In the genomic region with DNA sequence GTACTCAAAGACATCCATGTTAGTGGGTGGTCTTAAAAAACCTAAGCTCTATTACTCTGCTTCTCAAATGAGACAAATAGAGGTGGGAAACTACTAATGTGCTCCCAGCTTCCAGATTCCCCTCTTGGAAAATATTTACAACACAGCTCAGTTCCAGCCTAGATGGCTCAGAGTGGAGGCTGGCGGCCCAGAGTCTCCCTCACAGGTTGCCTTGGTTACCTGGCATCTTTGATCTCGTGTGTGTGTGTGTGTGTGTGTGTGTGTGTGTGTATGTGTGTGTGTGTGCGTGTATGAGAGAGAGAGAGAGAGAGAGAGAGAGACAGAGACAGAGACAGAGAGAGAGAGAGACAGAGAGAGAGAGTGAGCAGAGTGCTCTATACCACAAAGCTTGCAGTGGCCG, we compare ENCODE assay signal across 29 mouse cellular contexts.
DNase-seq lines count a peak whose midpoint lies in the region; ATAC-seq lines count a peak whose summit lies in the region.
"Had no signal": no experiment of that assay in that cellular context is flagged by ENCODE, and none has a peak within 500 bp of the region (broad histone marks: within the 10 kb centered on the region; RNA-seq: fewer than 3 reads in every experiment).

No protein-coding gene starts in this region.

- H3K9me3 ChIP-seq in hindbrain, embryonic 16.5 days (ENCODE audit: control insufficient read depth, low read length) = no peaks in the 10 kb centered on the region
- no peaks in the 10 kb centered on the region for H3K9me3 ChIP-seq in hindbrain, embryonic 10.5 days
- H3K9me3 ChIP-seq: embryonic facial prominence, embryonic 13.5 days; forebrain, embryonic 12.5 days; kidney, embryonic 15.5 days; liver, embryonic 12.5 days; midbrain, embryonic 13.5 days; neural tube, embryonic 15.5 days; stomach, embryonic 15.5 days had no signal

- H3K4me1 ChIP-seq in hindbrain, embryonic 16.5 days (ENCODE audit: control insufficient read depth, insufficient read depth, low read depth, low read length) = peaks cover 3% of the 10 kb centered on the region; the same call in 1 of the 2 replicates
- H3K4me1 ChIP-seq in hindbrain, embryonic 10.5 days (replicated peaks) = no peaks in the 10 kb centered on the region
- H3K4me1 ChIP-seq: embryonic facial prominence, embryonic 13.5 days; forebrain, embryonic 12.5 days; kidney, embryonic 15.5 days; liver, embryonic 12.5 days; midbrain, embryonic 13.5 days; neural tube, embryonic 15.5 days; stomach, embryonic 15.5 days had no signal

- WGBS in hindbrain, embryonic 16.5 days = 46% methylated on average over 4 of the region's 4 CpGs
- WGBS in hindbrain, embryonic 10.5 days = 72% methylated on average over 4 of the region's 4 CpGs

- no peaks in the 10 kb centered on the region for H3K27me3 ChIP-seq in hindbrain, embryonic 16.5 days (replicated peaks; ENCODE audit: control insufficient read depth, insufficient read depth, low read length)
- H3K27me3 ChIP-seq in hindbrain, embryonic 10.5 days (ENCODE audit: insufficient read depth, poor library complexity, severe bottlenecking) = no peaks in the 10 kb centered on the region
- H3K27me3 ChIP-seq: CH12.LX; embryonic facial prominence, embryonic 13.5 days; forebrain, embryonic 12.5 days; kidney, embryonic 15.5 days; liver, embryonic 12.5 days; midbrain, embryonic 13.5 days; neural tube, embryonic 15.5 days; stomach, embryonic 15.5 days had no signal

- 0 out of 2 replicates have a peak, but pooled peaks have one; percentile 52 for ATAC-seq in hindbrain, embryonic 16.5 days
- ATAC-seq: activated CD4-positive, CD25-positive, alpha-beta regulatory T cell, adult 4 months; liver, embryonic 12.5 days; liver, postnatal 0 days; midbrain, embryonic 13.5 days had no signal

- peak; percentile 67 to 71 for DNase-seq in cerebellum, postnatal 10 days
- no peak for DNase-seq in cerebellum, adult 11-12 months
- DNase-seq in hindbrain, embryonic 10.5 days (ENCODE audit: low spot score) = no peak
- peak; percentile 40 to 54 for DNase-seq in left cerebral cortex, postnatal 10 days (ENCODE audit: extremely low spot score in 1 of 2, low spot score in 2 of 2)
- DNase-seq in left cerebral cortex, postnatal 36 days (ENCODE audit: low spot score in 2 of 2) = no peak
- DNase-seq in right cerebral cortex, postnatal 10 days (ENCODE audit: low spot score in 2 of 2) = peak; percentile 66 to 71
- DNase-seq in right cerebral cortex, postnatal 25 days = no peak
- DNase-seq: adrenal gland, adult 2 months; adrenal gland, postnatal 36 days; cerebellum, adult 9-10 months; gastrocnemius, postnatal 14 days; heart, postnatal 36 days; kidney, adult 18-20 months; kidney, postnatal 36 days; liver, postnatal 0 days; lung, postnatal 36 days; retina, postnatal 1 day had no signal

- intact Hi-C loops in left cerebral cortex, postnatal 10 days (cut with DNase I) = no loop called here
- intact Hi-C loops in left cerebral cortex, postnatal 36 days (cut with DNase I) = no loop called here

- H3K27ac ChIP-seq in hindbrain, embryonic 16.5 days (ENCODE audit: low read depth, low read length) = no peak overlapping the region; the same call in 1 of the 2 replicates
- H3K27ac ChIP-seq in hindbrain, embryonic 10.5 days = no peak overlapping the region
- H3K27ac ChIP-seq: embryonic facial prominence, embryonic 13.5 days; forebrain, embryonic 12.5 days; hindbrain, embryonic 14.5 days; kidney, embryonic 15.5 days; liver, embryonic 12.5 days; midbrain, embryonic 13.5 days; neural tube, embryonic 15.5 days; stomach, embryonic 15.5 days had no signal

- H3K4me3 ChIP-seq in hindbrain, embryonic 16.5 days (ENCODE audit: low read length) = no peak overlapping the region
- H3K4me3 ChIP-seq in hindbrain, embryonic 10.5 days = no peak overlapping the region
- H3K4me3 ChIP-seq: embryonic facial prominence, embryonic 13.5 days; forebrain, embryonic 12.5 days; kidney, embryonic 15.5 days; liver, embryonic 12.5 days; midbrain, embryonic 13.5 days; neural tube, embryonic 15.5 days; stomach, embryonic 15.5 days had no signal

- no peak overlapping the region for H3K4me2 ChIP-seq in hindbrain, embryonic 16.5 days (ENCODE audit: low read length)
- H3K4me2 ChIP-seq: embryonic facial prominence, embryonic 13.5 days; forebrain, embryonic 12.5 days; heart, embryonic 11.5 days; hindbrain, embryonic 14.5 days; kidney, embryonic 15.5 days; liver, embryonic 12.5 days; midbrain, embryonic 13.5 days; neural tube, embryonic 15.5 days; stomach, embryonic 15.5 days had no signal

- no peak overlapping the region for H3K9ac ChIP-seq in hindbrain, embryonic 16.5 days (ENCODE audit: low read depth, low read length)
- H3K9ac ChIP-seq: embryonic facial prominence, embryonic 13.5 days; forebrain, embryonic 12.5 days; hindbrain, embryonic 14.5 days; kidney, embryonic 15.5 days; liver, embryonic 12.5 days; liver, postnatal 0 days; midbrain, embryonic 13.5 days; neural tube, embryonic 15.5 days; stomach, embryonic 15.5 days had no signal

- no peaks in the 10 kb centered on the region for H3K36me3 ChIP-seq in hindbrain, embryonic 16.5 days (ENCODE audit: control insufficient read depth, insufficient read depth, low read length)
- H3K36me3 ChIP-seq in hindbrain, embryonic 10.5 days = no peaks in the 10 kb centered on the region
- H3K36me3 ChIP-seq: embryonic facial prominence, embryonic 13.5 days; forebrain, embryonic 12.5 days; kidney, embryonic 15.5 days; liver, embryonic 12.5 days; midbrain, embryonic 13.5 days; neural tube, embryonic 15.5 days; stomach, embryonic 15.5 days had no signal

Comparison
In these comparisons a context has a peak if more than half of its experiments do, and no peak if none do; other contexts are left out.
1. DNase-seq: peak in cerebellum, postnatal 10 days (2 of 2), left cerebral cortex, postnatal 10 days (2 of 2) and right cerebral cortex, postnatal 10 days (2 of 2); none in cerebellum, adult 11-12 months (single experiment), hindbrain, embryonic 10.5 days (single experiment), left cerebral cortex, postnatal 36 days (0 of 2) and right cerebral cortex, postnatal 25 days (single experiment).